Mouse (Mus musculus) embryo, embryonic 11 days (tissue): Measurements from ENCODE around the gene Rps6kl1.

Experiments
- DNase-seq: peaks from one replicate; pipeline ENCODE4 v3.0.0-alpha.2; 2015

Rps6kl1 gene

GRCm38 (mm10) chr12:85101521-85102106 is 49.5 kb downstream of the Rps6kl1 start:
- DNase-seq, result no peak

GRCm38 (mm10) chr12:85101001-85101400 is 50.1 kb downstream of the Rps6kl1 start:
- DNase-seq, result peak; percentile 24

GRCm38 (mm10) chr12:85095859-85096258 is 55.2 kb downstream of the Rps6kl1 start:
- no peak for DNase-seq

GRCm38 (mm10) chr12:85095146-85095545 is 55.9 kb downstream of the Rps6kl1 start:
- DNase-seq, result no peak

GRCm38 (mm10) chr12:85094706-85095105 is 56.4 kb downstream of the Rps6kl1 start:
- DNase-seq, result no peak

- peak; percentile 56 for DNase-seq
These were observed 57.1 kb downstream of the Rps6kl1 start for GRCm38 (mm10) chr12:85094010-85094409.

- peak; percentile 85 for DNase-seq
These were observed 58.9 kb downstream of the Rps6kl1 start for GRCm38 (mm10) chr12:85092214-85092613.

- no peak for DNase-seq
These were observed 59.9 kb downstream of the Rps6kl1 start for GRCm38 (mm10) chr12:85091190-85091589.

- no peak for DNase-seq
These were observed 63.2 kb downstream of the Rps6kl1 start for GRCm38 (mm10) chr12:85087845-85088244.
